Mouse (Mus musculus): ENCODE data around the gene Helt.

- no peak for TF ChIP-seq POLR2A (IDR thresholded peaks at IDR 0.05; ENCODE audit: control insufficient read depth, low read depth, low read length)
- TF ChIP-seq CTCF (IDR thresholded peaks at IDR 0.05; ENCODE audit: control insufficient read depth, insufficient read depth, insufficient replicate concordance, low read depth, low read length), result no peak
Measured at GRCm38 (mm10) chr8:46270741-46271140, 23.7 kb downstream of the Helt start.

Data from testis, adult 2 months (tissue).